Mouse (Mus musculus): ENCODE data around the gene Rpl23.

Rpl23 gene

GRCm38 (mm10) chr11:97781832-97782563, at the start of gene Rpl23:
Gene Rpl23 (minus strand): TSS chr11:97782437.
- peak; percentile 100 for DNase-seq (ENCODE audit: low spot score)

- no peak for DNase-seq (ENCODE audit: low spot score)
Observed at GRCm38 (mm10) chr11:97832001-97832400, 49.8 kb upstream of the Rpl23 start.

GRCm38 (mm10) chr11:97830501-97830900, 48.3 kb upstream of the Rpl23 start:
- no peak for DNase-seq (ENCODE audit: low spot score)

GRCm38 (mm10) chr11:97829913-97830476, 47.8 kb upstream of the Rpl23 start:
- no peak for DNase-seq (ENCODE audit: low spot score)

GRCm38 (mm10) chr11:97829365-97829764, 47.1 kb upstream of the Rpl23 start:
- DNase-seq (ENCODE audit: low spot score) = no peak

GRCm38 (mm10) chr11:97827654-97828053, 45.4 kb upstream of the Rpl23 start:
- no peak for DNase-seq (ENCODE audit: low spot score)

GRCm38 (mm10) chr11:97826414-97826813, 44.2 kb upstream of the Rpl23 start:
- peak; percentile 2 for DNase-seq (ENCODE audit: low spot score)

- no peak for DNase-seq (ENCODE audit: low spot score)
Observed at GRCm38 (mm10) chr11:97825971-97826370, 43.7 kb upstream of the Rpl23 start.

GRCm38 (mm10) chr11:97825295-97825694, 43.1 kb upstream of the Rpl23 start:
- no peak for DNase-seq (ENCODE audit: low spot score)

- no peak for DNase-seq (ENCODE audit: low spot score)
Observed at GRCm38 (mm10) chr11:97824895-97825294, 42.7 kb upstream of the Rpl23 start.

- no peak for DNase-seq (ENCODE audit: low spot score)
Observed at GRCm38 (mm10) chr11:97824168-97824567, 41.9 kb upstream of the Rpl23 start.

GRCm38 (mm10) chr11:97822840-97823603, 40.8 kb upstream of the Rpl23 start:
- DNase-seq (ENCODE audit: low spot score) = no peak

GRCm38 (mm10) chr11:97821401-97822064, 39.3 kb upstream of the Rpl23 start:
- no peak for DNase-seq (ENCODE audit: low spot score)

- no peak for DNase-seq (ENCODE audit: low spot score)
Observed at GRCm38 (mm10) chr11:97820840-97821239, 38.6 kb upstream of the Rpl23 start.

GRCm38 (mm10) chr11:97819923-97820322, 37.7 kb upstream of the Rpl23 start:
- DNase-seq (ENCODE audit: low spot score) = no peak

GRCm38 (mm10) chr11:97819102-97819501, 36.9 kb upstream of the Rpl23 start:
- DNase-seq (ENCODE audit: low spot score) = no peak

GRCm38 (mm10) chr11:97818571-97818970, 36.3 kb upstream of the Rpl23 start:
- no peak for DNase-seq (ENCODE audit: low spot score)

GRCm38 (mm10) chr11:97818003-97818402, 35.8 kb upstream of the Rpl23 start:
- no peak for DNase-seq (ENCODE audit: low spot score)

- DNase-seq (ENCODE audit: low spot score) = no peak
Observed at GRCm38 (mm10) chr11:97817379-97817778, 35.1 kb upstream of the Rpl23 start.

- DNase-seq (ENCODE audit: low spot score) = no peak
Observed at GRCm38 (mm10) chr11:97816916-97817315, 34.7 kb upstream of the Rpl23 start.

- no peak for DNase-seq (ENCODE audit: low spot score)
Observed at GRCm38 (mm10) chr11:97816176-97816575, 33.9 kb upstream of the Rpl23 start.

- DNase-seq (ENCODE audit: low spot score) = no peak
Observed at GRCm38 (mm10) chr11:97815736-97816135, 33.5 kb upstream of the Rpl23 start.

All from urinary bladder, postnatal 25 days (tissue).